Mouse (Mus musculus) cerebellum, adult 2 months (tissue): ENCODE measurements around the gene Rabep1. TPM values are rescaled to one million over a fixed set of nuclear protein-coding genes. Genes with fewer than 3 reads are reported as not detected.

Source experiments
- DNase-seq, 2 experiments: peaks; one replicate each; pipeline ENCODE4 v3.0.0; 2021
- H3K27ac ChIP-seq: fragments of 200-500 bp; 2 replicates; pipeline ENCODE4 v1.5.1; 2012; ENCODE audit warnings: low read length, control low read depth, inconsistent platforms; ENCODE audit not compliant: insufficient read depth
- H3K27me3 ChIP-seq: fragments of 200-500 bp; 2 replicates; pipeline ENCODE4 v1.6.1; 2012; ENCODE audit warnings: inconsistent platforms, mild to moderate bottlenecking, low read length, moderate library complexity; ENCODE audit not compliant: control insufficient read depth, insufficient read depth
- H3K4me1 ChIP-seq: fragments of 200-500 bp; 2 replicates; pipeline ENCODE4 v1.6.1; 2011; ENCODE audit warnings: low read length; ENCODE audit not compliant: control insufficient read depth, insufficient read depth
- H3K4me3 ChIP-seq: fragments of 200-500 bp; replicated peaks from 2 replicates; pipeline ENCODE3; 2011; ENCODE audit warnings: mild to moderate bottlenecking, low read depth, low read length, control low read depth; ENCODE audit not compliant: insufficient read depth
- CTCF ChIP-seq: fragments of 200-500 bp; IDR thresholded peaks from 2 replicates; pipeline ENCODE4 v1.5.1; 2011; ENCODE audit warnings: low read depth, mild to moderate bottlenecking, control low read depth, low read length, moderate library complexity, borderline replicate concordance; ENCODE audit not compliant: insufficient read depth
- POLR2A ChIP-seq: fragments of 200-500 bp; IDR thresholded peaks from 2 replicates; pipeline ENCODE4 v1.6.1; 2011; ENCODE audit warnings: low read length, control low read depth, borderline replicate concordance; ENCODE audit not compliant: insufficient read depth
- WGBS: fragments of 180-500 bp; shearing (Covaris S2); methylation state at CpG from one replicate; pipeline ENCODE4 v1.1.7; 2018; 5-methylcytosine and 5-hydroxymethylcytosine counted together
- polyA plus RNA-seq: library from polyadenylated mRNA; depleted of rRNA; stranded (reverse); fragments of >200 nt; gene quantifications from 2 replicates; pipeline ENCODE4 v1.2.3, GENCODE M21; 2012

Rabep1 gene
- polyA plus RNA-seq, 1 experiment: 35.9 TPM

DNA sequence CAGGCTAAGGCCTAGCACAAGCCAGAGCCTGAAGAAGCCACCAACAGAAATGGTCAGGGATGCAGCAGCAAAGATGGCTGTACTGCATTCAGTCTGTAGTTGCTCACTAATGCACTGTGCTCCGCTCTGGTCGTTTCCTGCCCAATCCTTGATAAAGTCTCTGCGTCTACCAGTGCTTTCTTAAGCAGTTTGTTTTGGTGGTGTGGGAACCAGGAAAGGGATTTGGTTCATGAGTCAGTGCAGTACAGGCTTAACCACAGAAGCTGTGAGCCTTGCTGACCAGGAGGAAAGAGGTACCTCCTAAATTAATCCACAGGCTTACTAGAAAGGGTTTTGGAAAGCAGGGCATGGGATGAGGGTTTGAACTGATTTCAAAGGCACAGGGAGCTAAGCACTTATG lies 36.5 kb upstream of the Rabep1 start:
- TF ChIP-seq CTCF: no peak
- TF ChIP-seq POLR2A: no peak
- no peak overlapping the region for H3K4me3 ChIP-seq

DNA sequence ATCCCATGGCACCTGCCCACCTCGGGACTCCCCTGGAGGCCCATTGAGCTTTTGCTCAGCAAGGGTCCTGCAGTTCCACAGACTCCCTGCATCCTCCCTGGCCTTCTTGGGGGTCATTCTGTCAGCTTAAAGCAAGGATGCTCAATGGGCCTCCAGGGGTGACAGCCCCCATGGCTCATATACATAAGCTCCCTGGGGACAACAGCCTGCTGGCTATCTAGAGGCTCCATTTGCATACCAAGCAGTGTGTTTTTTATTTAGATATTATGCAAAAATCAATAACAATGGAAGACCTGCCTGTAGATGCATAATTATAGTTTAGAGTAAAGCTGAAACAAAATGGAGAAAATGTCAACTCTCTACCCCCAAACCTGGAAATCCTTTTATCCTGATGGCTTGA lies 35.6 kb upstream of the Rabep1 start:
- H3K27ac ChIP-seq: no peak overlapping the region
- WGBS: 21% methylated on average over 1 of the region's 1 CpGs
- no peak for DNase-seq
- TF ChIP-seq POLR2A (no peak), CTCF (no peak)
- no peak overlapping the region for H3K4me3 ChIP-seq
- peaks cover 2% of the 10 kb centered on the region; the same call in 1 of the 2 replicates for H3K4me1 ChIP-seq
- no peaks in the 10 kb centered on the region for H3K27me3 ChIP-seq

More for the DNA sequence above, 36.5 kb upstream of the Rabep1 start:
- Histone ChIP-seq H3K27me3 (no peaks in the 10 kb centered on the region), H3K27ac (no peak overlapping the region), H3K4me1 (peaks cover 2% of the 10 kb centered on the region; the same call in 1 of the 2 replicates)
- DNase-seq: no peak
- WGBS: 79% methylated on average over 3 of the region's 3 CpGs

GRCm38 (mm10) chr11:70811041-70811440 lies 33.5 kb upstream of the Rabep1 start:
- Histone ChIP-seq H3K4me3 (no peak overlapping the region), H3K4me1 (peaks cover 2% of the 10 kb centered on the region; the same call in 1 of the 2 replicates), H3K27me3 (no peaks in the 10 kb centered on the region), H3K27ac (no peak overlapping the region)
- TF ChIP-seq POLR2A (no peak), CTCF (no peak)
- DNase-seq: no peak
- WGBS: 46% methylated on average over 5 of the region's 5 CpGs

- WGBS: 20% methylated on average over 13 of the region's 13 CpGs
Measured at GRCm38 (mm10) chr11:70811471-70812240, 32.9 kb upstream of the Rabep1 start.

GRCm38 (mm10) chr11:70812365-70812764 lies 32.2 kb upstream of the Rabep1 start, which contains the start of gene Scimp:
Gene Scimp, minus strand, starts transcription at chr11:70812586.
- Histone ChIP-seq H3K4me1 (peaks cover 2% of the 10 kb centered on the region; the same call in 1 of the 2 replicates), H3K27me3 (no peaks in the 10 kb centered on the region), H3K27ac (no peak within 1 kb of the TSS), H3K4me3 (no peak within 1 kb of the TSS)
- 56% methylated on average over 7 of the region's 7 CpGs for WGBS
- TF ChIP-seq CTCF: no peak
- no peak for TF ChIP-seq POLR2A
- no peak for DNase-seq

More at GRCm38 (mm10) chr11:70811471-70812240, 32.9 kb upstream of the Rabep1 start:
- Histone ChIP-seq H3K27ac (no peak overlapping the region), H3K4me1 (peaks cover 2% of the 10 kb centered on the region; the same call in 1 of the 2 replicates), H3K4me3 (no peak overlapping the region), H3K27me3 (no peaks in the 10 kb centered on the region)
- DNase-seq: peak; percentile 35 to 39
- no peak for TF ChIP-seq POLR2A

GRCm38 (mm10) chr11:70815071-70815470 lies 29.5 kb upstream of the Rabep1 start:
- TF ChIP-seq CTCF (no peak), POLR2A (no peak)
- no peaks in the 10 kb centered on the region for H3K27me3 ChIP-seq
- H3K27ac ChIP-seq: no peak overlapping the region
- no peak for DNase-seq
- 85% methylated on average over 8 of the region's 8 CpGs for WGBS
- H3K4me1 ChIP-seq: peaks cover 2% of the 10 kb centered on the region; the same call in 1 of the 2 replicates
- no peak overlapping the region for H3K4me3 ChIP-seq

GRCm38 (mm10) chr11:70815498-70816078 lies 29.0 kb upstream of the Rabep1 start:
- H3K27me3 ChIP-seq: no peaks in the 10 kb centered on the region
- no peak overlapping the region for H3K4me3 ChIP-seq
- 22% methylated on average over 6 of the region's 6 CpGs for WGBS
- H3K4me1 ChIP-seq: peaks cover 2% of the 10 kb centered on the region; the same call in 1 of the 2 replicates
- DNase-seq: peak; percentile 49 to 51
- no peak overlapping the region for H3K27ac ChIP-seq
- TF ChIP-seq POLR2A: no peak
- TF ChIP-seq CTCF: peak; percentile 53; the same call in 1 of the 2 replicates
